Mouse (Mus musculus) layer of hippocampus, postnatal 10 days (tissue): ENCODE data around the gene Mecom. TPM values are rescaled to one million over a fixed set of nuclear protein-coding genes. Genes with fewer than 3 reads are reported as not detected.
"Not testable (repeated sequence)": the region's sequence is repeated elsewhere in the genome, so short reads cannot be mapped to it uniquely, and the experiment has no call there.

Experiments
- DNase-seq, 2 experiments: peaks; one replicate each; pipeline ENCODE4 v3.0.0; 2021; ENCODE audit warnings: low spot score in 2 of 2
- long read RNA-seq: library from polyadenylated mRNA; stranded (forward); transcript quantifications from one replicate; pipeline ENCODE4 v2.0.0, GENCODE M21; 2023
- total RNA-seq, 2 experiments: library from RNA; stranded (reverse); gene quantifications; 2 replicates each; pipeline ENCODE4 v1.2.3; 2021

The Mecom gene
- 1 to 10 TPM; 6.5 to 6.8 TPM for total RNA-seq
- long read RNA-seq = 0 reads

DNA sequence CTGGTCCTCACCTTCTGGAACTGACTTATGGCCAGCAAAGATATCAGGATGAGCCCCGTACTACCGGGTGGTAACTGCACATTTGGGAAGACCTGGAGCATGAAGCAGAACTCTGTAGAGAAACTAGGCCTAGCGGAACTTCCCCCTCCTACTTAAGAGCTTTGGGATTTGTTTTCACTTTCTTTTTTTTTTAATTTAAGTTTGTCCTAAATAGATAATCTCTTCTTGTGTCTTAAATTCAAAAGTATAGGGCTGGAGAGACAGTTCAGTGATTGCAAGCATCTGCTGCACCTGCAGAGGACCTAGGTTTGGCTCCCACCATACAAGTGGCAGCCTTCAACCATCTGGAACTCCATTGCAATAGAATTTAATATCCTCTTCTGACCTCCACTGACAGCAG lies at the start of gene Mecom:
Gene Mecom, minus strand, starts transcription at position 101 of the 400 bp plus-strand sequence.
- DNase-seq = no peak

DNA sequence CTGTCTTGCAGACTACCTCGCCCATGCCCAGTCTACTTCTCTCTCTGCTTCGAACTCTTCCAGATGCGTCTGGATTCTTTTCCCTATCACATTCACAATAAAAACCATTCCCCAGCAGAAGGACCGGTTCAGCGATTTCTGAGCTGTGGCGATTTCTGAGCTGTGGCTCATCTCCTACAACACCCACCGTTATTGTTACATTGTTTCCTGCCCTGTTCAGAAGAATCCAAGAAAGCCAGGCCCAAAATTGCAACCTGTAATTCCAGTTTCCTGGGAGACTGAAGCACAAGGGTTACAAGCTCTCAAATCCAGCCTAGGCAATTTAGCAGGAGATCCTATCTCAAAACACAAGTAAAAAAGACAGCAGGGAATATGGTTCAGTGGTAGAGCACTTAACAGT lies 49.5 kb upstream of the Mecom start:
- no peak for DNase-seq

DNA sequence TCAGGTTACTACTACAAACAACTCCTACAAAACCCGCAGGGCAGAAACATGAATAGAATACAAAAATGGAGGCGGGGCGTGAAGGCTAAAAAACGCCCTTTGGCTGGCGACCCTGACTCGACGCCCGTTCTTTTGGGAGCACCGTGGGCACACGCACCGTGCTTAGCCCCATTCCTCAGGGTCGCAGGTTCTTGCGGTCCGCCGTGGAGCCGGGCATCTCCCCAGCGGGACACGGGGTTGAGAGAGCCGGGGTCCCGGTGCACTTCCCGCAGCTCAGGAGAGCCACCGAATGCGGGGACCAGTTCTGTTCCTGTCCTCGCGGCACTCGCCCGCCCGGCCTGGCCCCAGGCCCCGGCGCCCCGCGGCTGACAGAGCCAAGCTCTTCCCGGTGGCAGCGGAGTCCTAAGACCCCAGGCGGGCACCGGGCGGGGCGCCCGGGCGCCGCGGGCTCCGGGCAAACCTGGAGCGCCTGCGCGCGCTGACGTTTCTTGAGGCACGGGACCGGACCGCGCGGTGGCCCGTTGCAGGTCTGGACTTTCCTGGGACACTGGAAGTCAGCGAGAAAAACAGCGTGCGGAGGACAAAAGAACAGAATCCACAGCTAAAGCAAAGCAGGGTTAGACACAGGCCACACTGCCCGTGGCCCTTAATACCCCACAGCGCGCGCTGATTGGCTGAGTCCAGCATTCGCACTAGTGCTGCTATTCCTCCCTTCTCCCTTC lies 47.5 kb upstream of the Mecom start:
- peak; percentile 24 to 55 for DNase-seq

DNA sequence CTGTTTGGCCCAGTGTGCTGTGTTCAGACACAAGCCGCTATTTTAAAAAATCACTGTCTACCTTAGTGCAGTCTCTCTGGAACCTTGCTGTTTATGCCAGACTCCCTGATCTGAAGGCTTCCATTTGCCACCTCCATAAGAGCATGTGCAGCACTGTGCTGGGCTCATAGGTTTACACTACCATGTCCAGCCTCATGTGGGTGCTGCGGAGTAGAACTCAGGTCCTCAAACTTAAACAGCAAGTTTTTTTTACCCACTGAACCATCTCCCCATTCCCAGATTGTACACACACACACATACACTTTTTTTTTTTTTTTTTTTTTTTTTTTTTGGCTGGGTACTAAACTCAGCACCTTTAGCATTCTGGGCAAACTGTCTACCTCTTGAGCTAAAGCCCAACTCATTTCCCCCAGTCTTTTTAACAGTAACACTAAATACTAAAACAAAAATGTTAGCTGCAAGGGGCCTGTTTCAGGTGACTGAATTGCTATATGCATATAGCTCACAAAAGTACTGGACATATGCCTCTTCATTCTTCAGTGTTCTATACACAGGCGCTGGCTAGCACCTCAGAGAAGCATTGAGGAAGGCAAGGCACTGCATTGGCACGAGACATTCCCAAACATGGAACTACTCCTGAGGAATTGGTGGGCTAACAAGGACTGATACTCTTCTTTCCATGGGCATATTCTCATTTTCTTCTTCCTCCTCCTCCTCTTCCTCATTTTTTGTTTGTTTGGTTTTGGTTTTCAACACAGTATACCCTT lies 46.1 kb upstream of the Mecom start:
- DNase-seq = no peak

DNA sequence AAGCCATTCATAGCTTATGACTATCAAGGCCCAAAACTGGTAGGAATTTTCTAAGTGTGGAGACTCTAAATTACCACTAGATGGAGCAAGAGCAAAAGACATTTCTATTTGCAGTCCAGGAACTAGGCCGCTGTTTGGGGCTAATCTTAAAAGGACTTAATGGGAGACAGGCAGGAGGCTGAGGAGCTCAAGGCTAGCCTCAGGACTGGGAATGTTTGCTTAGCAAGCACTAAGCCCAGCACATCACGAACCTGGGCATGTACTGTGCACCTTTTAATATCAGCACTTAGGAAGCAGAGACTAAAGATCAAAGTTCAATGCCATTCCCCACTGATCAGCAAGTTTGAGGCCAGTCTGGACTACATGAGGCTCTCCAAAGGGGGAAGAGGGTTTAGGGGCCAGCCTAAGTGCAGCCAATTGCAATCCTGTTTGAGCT lies 44.6 kb upstream of the Mecom start:
- DNase-seq = no peak

DNA sequence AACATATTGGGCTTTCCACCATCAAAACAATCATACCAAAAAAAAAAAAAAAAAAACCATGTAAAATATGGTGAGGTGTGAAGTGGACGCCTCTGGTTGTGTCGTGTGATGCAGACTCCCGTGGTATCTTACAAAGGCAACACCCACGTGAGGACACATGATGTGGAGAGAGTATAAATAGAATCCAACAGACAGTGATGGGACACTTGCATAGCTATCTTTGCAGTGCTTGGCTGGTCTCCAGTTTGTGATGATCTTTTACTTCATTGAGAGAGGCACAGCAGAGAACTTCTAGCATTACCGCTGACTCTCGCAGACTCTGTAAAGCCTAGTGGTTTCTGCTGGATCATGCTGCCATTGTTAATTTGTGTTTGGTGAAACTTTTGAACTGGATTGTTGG lies 41.1 kb upstream of the Mecom start:
- no peak for DNase-seq

DNA sequence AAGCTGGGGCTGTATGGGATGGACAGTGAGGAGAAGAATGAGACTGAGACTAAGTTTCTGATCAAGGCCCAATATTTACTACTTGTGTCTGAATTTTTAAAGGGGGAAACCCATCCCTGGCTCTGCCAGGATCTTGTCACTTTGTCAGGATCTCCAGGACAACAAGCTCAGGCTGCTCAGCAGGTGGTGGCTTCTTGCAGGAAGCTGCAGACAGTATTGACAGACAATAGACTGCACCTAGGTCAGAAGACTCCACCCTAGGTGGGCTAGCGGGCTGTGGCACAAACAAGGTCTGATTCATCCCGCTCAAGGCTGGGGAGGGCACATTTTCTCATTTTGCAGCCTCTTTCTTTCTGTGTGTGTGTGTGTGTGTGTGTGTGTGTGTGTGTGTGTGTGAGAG lies 25.7 kb upstream of the Mecom start:
- DNase-seq = no peak

DNA sequence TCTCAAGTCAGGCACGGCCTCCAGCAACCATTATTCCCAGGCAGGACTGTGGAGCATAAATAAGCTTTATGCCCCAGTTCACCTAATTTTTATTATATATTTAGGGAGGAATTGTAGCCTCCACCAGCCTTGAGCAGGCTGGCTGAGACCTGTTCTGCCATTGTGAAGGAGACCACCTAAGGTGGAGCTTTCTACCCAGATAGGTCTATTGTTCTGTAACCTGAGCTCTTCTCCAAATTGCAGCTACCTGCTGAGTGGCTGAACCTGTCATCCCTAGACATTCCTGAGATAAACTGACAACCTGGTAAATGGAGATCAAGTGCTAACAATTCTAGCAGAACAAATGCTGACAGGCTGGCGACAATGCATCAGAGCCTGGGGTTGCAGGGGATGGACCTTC lies 18.5 kb upstream of the Mecom start:
- DNase-seq = not testable (repeated sequence)

DNA sequence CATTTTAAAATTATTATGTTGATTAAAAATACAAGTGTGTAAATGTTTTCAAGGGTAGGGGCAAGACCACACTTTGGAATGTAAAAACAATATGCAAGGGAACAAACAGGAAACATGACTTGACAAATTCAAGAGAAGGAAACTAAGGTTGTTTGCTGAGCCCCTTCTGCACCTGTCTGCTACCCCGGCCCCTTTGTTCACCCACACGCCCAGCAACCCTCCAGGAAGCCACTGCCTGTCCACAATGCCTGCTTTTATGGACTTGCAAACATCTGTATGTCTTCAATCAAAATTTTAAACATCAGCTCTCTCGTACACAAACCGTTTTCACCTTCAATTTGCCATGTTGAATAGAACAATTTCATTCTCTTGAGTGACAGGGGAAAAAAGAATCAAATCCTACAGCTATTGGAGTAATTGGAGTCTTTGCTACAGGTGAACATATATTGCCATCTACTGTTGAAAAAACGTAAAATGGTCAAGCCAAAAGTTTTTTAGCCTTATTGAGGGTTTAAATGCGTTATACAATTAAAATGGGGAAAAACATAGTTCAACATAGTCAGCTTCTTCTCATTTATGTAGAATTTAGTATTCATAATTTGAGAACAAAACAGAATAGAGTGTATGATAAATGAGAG lies 13.0 kb upstream of the Mecom start:
- DNase-seq = no peak

DNA sequence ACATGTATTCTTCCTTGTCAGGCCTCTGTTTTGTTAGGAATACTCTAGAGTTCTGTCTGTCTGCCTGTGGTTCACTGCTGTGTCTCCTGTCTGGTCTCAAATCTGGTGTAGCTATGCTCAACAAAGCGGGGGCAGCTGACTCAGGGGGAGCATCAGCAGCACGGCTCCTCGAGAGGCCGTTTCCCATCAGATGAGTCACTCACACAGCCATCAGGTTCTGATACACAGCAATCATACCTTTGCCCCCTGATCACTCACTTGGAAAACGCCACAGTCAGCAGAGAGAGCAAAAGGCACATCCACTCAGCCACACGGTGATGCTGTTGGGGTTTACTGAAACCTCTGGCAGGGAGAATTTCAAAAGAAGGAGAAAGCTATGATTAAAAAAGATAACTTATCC lies 5.9 kb upstream of the Mecom start:
- no peak for DNase-seq

DNA sequence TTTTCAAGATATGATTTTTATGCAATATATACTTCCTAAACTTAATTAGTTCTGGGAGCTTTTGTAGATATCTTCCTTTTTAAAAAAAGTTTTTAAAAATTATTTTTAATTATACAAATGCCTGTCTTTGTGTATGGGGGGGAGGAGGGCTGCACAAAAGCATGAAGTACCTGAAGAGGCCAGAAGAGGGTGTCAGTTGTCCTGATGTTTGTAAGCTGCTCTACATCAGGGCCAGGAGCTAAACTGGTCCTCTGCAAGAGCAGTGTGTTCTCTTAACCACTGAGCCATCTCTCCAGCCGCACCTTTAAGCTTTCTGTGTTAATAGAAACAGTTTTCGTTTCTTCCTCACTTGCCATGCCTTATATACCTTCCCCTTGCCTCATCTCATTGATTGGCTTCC lies 2.4 kb upstream of the Mecom start:
- DNase-seq = no peak

DNA sequence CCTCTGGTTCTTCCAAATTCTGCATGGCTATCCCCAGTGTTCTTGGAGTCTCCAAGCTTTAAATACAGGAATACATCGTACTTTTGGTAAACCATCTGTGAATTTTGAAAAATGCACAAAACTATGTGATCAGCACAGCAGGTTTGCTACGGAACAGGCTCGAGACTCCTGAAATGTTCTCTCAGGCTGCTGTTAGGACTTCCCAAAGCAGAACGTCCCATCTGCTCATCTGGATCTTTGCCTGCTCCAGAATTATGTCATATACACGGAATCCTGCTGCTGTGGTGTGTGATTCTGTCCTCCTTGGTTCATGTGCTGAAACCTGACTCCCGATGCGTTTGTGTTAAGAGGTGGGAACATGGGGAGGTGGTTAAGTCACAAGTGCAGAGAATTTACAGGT lies 1.1 kb upstream of the Mecom start:
- peak in 1 of 2 experiments; percentile 16 for DNase-seq

DNA sequence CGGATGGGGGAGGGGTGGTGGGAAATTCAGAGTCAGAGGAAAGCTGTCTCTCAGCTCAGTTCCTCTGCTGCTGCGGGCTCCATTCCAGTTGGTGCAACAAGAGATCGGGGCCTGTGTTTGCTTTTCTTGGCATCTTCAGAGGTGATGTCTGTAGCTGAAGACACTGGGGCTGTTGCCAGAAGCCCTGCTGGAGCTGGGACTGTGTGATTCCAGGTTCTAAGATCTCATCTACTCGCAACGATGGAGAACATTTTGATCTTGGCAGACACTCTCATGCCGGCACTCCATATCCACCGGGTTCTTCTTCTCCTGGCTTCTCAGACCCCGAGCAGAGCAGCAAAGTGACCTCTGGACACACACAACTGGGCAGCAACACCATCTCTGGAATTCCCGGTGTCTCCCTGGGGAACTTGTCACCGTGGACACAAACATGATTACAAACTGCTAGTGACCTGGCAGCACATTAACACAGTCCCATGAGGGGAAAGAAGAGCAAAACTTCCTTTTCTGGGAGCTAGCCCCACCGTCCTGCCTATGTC lies 908 bp downstream of the Mecom start:
- peak; percentile 20 to 35 for DNase-seq

DNA sequence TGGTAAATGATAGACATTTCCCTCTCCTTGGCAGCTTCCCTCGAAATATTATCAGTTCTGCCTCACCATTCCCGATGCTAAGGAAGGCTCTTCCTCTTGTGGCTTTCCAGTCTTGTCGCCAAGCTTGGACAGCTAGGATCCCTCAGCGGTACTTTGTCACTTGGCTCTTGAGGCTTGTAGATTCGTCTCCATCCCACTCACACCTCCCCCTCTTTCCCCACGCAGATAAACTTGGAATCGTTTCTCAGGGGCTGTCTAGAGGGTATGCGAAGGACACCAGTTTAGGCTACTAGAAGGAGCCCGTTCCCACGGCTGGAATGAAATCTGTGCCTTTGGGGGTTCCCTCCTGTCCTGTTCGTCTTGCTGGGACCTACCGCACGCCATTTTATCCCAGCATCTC lies 1.4 kb downstream of the Mecom start:
- no peak for DNase-seq

DNA sequence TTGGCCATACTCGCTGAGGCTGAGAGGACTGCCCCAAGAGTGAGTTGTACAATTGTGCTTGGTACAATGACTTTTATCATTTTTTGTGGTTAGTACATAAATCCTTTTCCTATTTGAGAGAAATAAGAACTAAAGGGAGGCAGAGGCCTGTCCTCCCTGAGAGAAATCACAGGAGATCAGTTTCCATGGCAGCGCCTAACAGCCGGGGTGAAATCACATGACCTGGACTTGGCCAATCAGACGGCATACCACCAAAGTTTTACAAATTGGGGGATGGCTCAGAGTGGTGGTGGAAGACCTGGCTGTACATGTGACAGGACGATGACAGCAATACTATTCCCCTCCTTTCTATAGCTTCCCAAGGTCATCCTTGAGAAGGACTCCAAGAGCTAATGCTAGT lies 2.6 kb downstream of the Mecom start:
- DNase-seq = no peak

DNA sequence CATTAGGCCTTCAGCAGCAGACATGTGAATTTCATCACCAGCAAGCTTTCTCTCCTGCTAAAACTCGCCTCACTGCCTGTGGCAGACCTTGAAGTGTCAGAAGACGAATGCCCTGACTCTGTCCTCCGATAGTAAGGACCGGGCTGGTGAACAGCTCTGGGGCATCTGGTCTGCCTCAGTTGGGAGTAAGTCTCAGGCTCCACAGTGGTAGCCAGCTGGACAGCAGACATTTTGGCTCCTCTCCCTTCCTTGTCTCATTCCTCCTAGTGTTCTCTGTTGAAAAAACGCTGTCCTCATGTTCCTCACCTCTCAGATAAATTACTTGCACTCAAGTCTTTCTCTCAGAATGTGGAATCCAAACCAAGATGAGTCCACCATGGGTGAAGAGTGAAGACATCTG lies 3.5 kb downstream of the Mecom start:
- no peak for DNase-seq

DNA sequence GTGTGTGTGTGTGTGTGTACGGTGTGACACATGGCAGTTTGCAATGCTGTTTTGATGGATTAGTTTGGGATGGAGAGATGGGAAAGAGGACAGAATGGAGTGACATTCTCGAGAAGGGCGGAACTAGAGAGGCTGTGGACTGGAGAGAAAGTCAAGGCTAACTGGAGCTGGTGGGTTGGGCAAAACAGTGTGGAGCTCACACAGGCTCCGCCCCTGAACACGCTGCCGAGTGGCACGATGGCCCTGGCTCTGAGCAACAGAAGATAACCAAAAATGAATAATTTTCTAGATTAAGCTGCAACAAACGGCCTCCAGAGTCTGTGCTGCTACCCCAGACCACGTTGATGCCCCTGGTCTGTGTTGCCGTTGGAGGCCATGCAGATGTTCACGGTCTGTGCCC lies 12.0 kb downstream of the Mecom start:
- no peak for DNase-seq

DNA sequence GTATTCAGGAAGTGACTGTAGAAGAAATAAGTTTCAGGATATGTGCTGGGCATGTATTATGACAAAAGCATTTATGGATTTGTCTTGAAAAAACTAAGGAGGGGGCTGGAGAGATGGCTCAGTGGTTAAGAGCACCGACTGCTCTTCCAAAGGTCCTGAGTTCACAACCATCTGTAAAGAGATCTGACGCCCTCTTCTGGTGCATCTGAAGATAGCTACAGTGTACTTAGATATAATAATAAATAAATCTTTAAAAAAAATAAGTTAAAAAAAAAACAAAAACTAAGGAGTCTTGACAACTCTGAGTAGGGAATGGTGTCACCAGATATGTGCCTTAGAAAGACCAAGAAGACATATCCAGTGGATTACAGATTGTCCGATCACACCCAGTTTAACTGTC lies 27.1 kb downstream of the Mecom start:
- not testable (repeated sequence) for DNase-seq

DNA sequence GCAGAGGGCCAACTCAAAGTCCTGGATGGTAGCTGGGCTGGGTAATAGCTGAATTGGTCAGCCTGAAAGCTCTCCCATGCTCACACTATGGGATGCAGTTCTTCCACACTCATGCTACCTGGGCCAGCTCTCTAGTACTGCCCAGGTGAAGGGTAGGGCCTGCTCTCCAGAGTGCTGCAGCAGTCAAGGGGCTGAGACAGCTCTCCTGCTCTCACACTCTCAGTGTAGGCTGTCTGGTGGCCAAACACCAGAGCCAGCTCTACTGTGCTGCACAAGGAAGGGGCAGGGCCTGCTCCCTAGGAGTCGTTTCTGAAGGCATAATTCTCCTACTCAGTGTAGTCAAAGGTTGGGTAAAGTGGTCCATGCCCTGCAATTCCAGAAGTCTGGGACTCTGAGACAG lies 28.4 kb downstream of the Mecom start:
- no peak for DNase-seq

DNA sequence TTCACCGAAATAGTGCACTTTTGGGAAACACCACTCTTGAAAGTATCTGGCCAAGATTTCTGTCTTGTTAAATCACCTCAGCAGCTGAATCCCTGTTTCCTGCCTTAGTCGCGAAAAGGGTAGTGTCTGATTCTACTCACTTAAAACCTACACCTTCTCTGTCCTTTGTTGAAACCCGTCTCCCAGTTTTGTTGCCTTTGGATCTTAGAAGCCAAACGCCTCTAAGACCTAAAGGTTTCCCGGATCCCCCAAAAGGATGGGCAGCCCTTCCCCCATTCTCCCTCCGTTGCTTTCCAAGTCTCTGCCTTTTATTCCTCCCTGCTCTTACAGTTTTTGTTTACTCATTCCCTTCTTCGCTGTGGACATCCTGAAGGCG lies 32.0 kb downstream of the Mecom start:
- no peak for DNase-seq

DNA sequence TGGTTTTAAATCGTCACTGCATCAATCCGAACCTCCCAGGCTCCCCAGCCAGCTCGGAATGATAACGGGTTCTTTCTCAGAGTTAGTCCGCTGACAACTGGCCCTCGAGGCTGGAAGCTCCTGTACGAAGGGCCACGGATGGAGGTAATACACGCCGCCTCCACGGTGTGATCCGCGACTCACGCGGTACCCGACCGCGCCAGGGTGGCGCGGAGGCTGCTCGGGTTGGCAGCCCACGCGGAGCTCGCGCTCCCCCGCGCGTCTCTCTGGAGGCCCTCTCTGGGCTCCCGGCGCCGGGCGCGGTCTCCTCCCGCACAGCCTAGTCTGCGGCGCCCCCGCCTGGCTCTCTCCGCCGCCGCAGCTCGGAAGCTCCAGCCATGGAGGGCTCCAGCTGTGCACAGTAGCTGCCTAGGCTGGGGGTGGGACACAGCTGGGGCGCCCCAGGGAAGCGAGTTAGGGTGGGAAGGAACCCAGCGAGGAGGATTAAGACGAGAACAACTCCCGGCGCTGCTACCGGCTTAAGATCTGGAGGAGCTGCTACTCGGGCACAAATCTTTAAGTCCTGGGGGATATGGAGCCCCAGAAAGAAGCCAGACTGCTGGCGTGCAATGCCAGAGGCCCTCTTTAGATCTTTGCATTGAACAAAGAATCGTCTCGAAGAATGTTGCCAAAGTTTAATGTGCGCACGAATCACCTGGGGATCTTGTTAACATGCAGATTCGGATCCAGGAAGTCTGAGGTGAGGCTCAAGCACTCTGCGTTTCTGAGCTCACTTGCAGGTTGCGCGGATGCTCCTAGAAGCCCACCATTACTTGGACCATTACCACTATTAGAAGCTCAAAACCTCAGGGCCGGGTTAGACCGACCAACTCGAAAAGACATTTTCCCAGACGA lies 32.7 kb downstream of the Mecom start:
- peak; percentile 18 to 41 for DNase-seq
